Mouse (Mus musculus) midbrain, embryonic 11.5 days (tissue): ENCODE measurements around the gene Rsbn1l. TPM values are rescaled to one million over a fixed set of nuclear protein-coding genes. Genes with fewer than 3 reads are reported as not detected.

Source experiments
- ATAC-seq: fragments of 200-750 bp; cut with Nextera tagmentation; 2 replicates; pipeline ENCODE4 v1.8.0; 2017; ENCODE audit warnings: moderate TSS enrichment, moderate library complexity; ENCODE audit not compliant: low FRiP score
- DNase-seq: peaks from one replicate; pipeline ENCODE4 v3.0.0; 2015; ENCODE audit warnings: low spot score; ENCODE audit errors: missing footprints
- H3K27ac ChIP-seq: fragments of 300-500 bp; sonication (generic); 2 replicates; pipeline ENCODE4 v1.5.1; 2014; ENCODE audit warnings: low read depth, low read length
- H3K27me3 ChIP-seq: fragments of 300-500 bp; sonication (generic); 2 replicates; pipeline ENCODE4 v1.6.1; 2014; ENCODE audit warnings: mild to moderate bottlenecking, low read length, moderate library complexity, mixed read lengths; ENCODE audit not compliant: control insufficient read depth, insufficient read depth
- H3K36me3 ChIP-seq: fragments of 300-500 bp; sonication (generic); 2 replicates; pipeline ENCODE4 v1.6.1; 2014; ENCODE audit warnings: mild to moderate bottlenecking, low read length, moderate library complexity, mixed read lengths; ENCODE audit not compliant: control insufficient read depth, insufficient read depth
- H3K4me1 ChIP-seq: fragments of 300-500 bp; sonication (generic); 2 replicates; pipeline ENCODE4 v1.6.1; 2014; ENCODE audit warnings: low read length; ENCODE audit not compliant: control insufficient read depth, insufficient read depth
- H3K4me2 ChIP-seq: fragments of 300-500 bp; sonication (generic); 2 replicates; pipeline ENCODE4 v1.6.1; 2014; ENCODE audit warnings: mild to moderate bottlenecking, moderate library complexity
- H3K4me3 ChIP-seq: fragments of 300-500 bp; sonication (generic); 2 replicates; pipeline ENCODE4 v1.5.1; 2014; ENCODE audit warnings: low read depth, low read length
- H3K9ac ChIP-seq: fragments of 300-500 bp; sonication (generic); 2 replicates; pipeline ENCODE4 v1.6.1; 2014; ENCODE audit warnings: low read length
- H3K9me3 ChIP-seq: fragments of 300-500 bp; sonication (generic); 2 replicates; pipeline ENCODE4 v1.6.1; 2016; ENCODE audit warnings: low read length; ENCODE audit not compliant: control insufficient read depth
- WGBS: fragments of 180-500 bp; shearing (Covaris S2); extraction: QIAGEN DNeasy Blood & Tissue Kit; methylation state at CpG from one replicate; pipeline ENCODE4 v1.1.7; 2014; 5-methylcytosine and 5-hydroxymethylcytosine counted together
- polyA plus RNA-seq: library from polyadenylated mRNA; unstranded; fragments of >200 nt; fragmentation: Nextera tagmentation; extraction: Ambion mirVana; gene quantifications from 2 replicates; pipeline ENCODE4 v1.2.1, GENCODE M21; 2014

Gene Rsbn1l
- 6.3 and 7.1 TPM in 2 replicates for polyA plus RNA-seq

- H3K36me3 ChIP-seq: no peaks in the 10 kb centered on the region
- no peak for DNase-seq
- no peak within 1 kb of the TSS for H3K4me2 ChIP-seq
- WGBS: 88% methylated on average over 3 of the region's 3 CpGs
- H3K4me1 ChIP-seq: peaks cover 6% of the 10 kb centered on the region; the same call in 1 of the 2 replicates
- ATAC-seq: no peak
- peaks cover 4% of the 10 kb centered on the region; the same call in 1 of the 2 replicates for H3K9me3 ChIP-seq
- no peak within 1 kb of the TSS for H3K4me3 ChIP-seq
- H3K27ac ChIP-seq: no peak within 1 kb of the TSS
- H3K9ac ChIP-seq: no peak within 1 kb of the TSS
- no peaks in the 10 kb centered on the region for H3K27me3 ChIP-seq
Observed at GRCm38 (mm10) chr5:20956298-20956697, at the start of gene Rsbn1l. Gene Rsbn1l, minus strand, starts transcription at chr5:20956398.

DNA sequence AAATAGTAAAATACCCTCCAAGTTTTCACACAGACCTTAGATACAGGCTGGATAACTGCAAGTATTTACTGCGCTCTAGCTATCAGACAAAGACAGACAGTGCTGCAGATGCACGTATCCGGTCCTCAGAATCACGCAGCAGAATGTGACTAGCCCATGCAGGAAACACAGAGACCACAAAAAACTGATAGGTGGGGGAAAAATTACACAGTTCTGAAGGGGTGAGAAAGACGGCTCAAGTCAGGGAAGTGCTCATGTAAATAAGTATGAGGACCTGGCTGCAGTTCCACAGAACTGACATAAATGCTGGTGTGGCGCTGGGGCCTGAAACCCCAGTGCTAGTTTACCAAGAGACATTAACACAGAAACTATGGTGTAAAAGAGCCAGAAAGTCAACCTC is 46.5 kb upstream of the Rsbn1l start:
- peaks cover 20% of the 10 kb centered on the region for H3K36me3 ChIP-seq

DNA sequence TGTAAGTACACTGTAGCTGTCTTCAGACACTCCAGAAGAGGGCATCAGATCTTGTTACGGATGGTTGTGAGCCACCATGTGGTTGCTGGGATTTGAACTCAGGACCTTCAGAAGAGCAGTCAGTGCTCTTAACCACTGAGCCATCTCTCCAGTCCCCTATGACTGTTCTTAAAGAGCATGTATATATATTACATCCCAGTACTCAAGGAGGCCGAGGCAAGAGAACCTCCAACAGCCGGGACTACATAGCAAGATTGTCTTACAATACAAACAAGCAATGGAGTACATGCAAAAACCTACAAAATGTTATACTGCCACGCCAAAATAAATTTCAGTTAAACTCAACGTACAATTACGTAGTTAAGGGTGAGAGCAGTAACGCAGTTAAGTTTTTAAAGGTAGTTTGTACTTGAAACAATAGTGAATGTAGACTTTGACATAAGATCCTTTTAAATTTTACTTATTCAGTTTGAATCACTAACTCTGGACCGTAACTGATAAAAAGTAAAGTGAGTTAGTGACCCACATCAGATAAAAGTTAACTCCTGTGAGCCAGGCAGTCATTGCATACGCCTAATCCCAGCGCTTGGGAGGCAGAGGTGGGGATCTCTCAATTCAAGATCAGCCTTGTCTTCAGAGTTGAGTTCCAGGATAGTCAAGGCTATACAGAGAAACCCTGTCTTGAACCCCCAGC is 45.6 kb upstream of the Rsbn1l start:
- peaks cover 27% of the 10 kb centered on the region for H3K36me3 ChIP-seq
- 93% methylated on average over 10 of the region's 10 CpGs for WGBS

More for the DNA sequence above, 46.5 kb upstream of the Rsbn1l start:
- Histone ChIP-seq H3K9me3 (no peaks in the 10 kb centered on the region), H3K27ac (no peak overlapping the region), H3K4me3 (no peak overlapping the region), H3K4me1 (no peaks in the 10 kb centered on the region), H3K27me3 (no peaks in the 10 kb centered on the region), H3K9ac (no peak overlapping the region), H3K4me2 (no peak overlapping the region)
- no peak for DNase-seq
- ATAC-seq: no peak
- WGBS: 87% methylated on average over 6 of the region's 6 CpGs

DNA sequence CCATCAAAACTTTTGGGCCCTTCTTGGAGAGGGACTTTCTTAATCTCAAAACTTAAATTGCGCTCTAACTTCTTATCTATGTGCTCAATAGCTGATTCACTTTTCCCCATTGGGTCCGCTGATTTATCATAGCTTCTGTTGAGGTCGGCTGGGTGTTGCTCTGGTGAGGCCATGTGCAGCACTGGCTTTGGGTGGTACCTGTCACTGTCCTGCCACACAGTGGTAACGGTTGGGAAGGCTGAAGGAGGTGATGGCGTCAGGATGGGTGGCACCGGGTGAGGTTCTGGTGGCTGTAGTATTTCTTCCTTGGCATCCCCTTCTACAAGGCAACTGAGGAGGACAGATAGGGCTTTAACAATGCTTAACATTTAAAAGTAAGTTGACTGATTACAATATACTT is 42.2 kb upstream of the Rsbn1l start:
- Histone ChIP-seq H3K9ac (no peak overlapping the region), H3K36me3 (peaks cover 39% of the 10 kb centered on the region), H3K9me3 (no peaks in the 10 kb centered on the region), H3K4me1 (no peaks in the 10 kb centered on the region), H3K27me3 (no peaks in the 10 kb centered on the region), H3K27ac (no peak overlapping the region), H3K4me2 (no peak overlapping the region), H3K4me3 (no peak overlapping the region)
- ATAC-seq (no peak), DNase-seq (no peak)
- WGBS: 93% methylated on average over 6 of the region's 6 CpGs

More for the DNA sequence above, 45.6 kb upstream of the Rsbn1l start:
- no peak overlapping the region for H3K27ac ChIP-seq
- ATAC-seq (no peak), DNase-seq (no peak)
- no peaks in the 10 kb centered on the region for H3K4me1 ChIP-seq
- H3K27me3 ChIP-seq: no peaks in the 10 kb centered on the region
- no peaks in the 10 kb centered on the region for H3K9me3 ChIP-seq
- no peak overlapping the region for H3K4me2 ChIP-seq
- H3K4me3 ChIP-seq: no peak overlapping the region
- H3K9ac ChIP-seq: no peak overlapping the region

DNA sequence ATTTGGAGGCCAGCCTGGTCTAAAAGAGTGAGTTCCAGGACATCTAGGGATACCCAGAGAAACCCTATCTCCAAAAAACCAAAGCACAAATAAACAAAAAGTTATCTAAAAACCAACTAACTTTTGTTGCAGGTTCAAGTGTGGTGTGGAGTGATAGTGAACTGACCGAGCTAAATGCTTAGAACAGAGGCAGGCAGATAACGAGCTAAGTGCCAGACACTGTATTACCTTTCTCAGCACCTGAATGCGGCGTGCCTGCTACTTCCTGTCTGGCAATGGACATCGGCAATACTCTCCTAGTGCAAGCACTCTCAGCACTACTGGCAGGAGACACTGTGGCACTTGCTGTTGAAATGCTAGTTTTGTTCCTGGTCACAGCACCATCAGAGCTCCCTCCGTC is 41.4 kb upstream of the Rsbn1l start:
- peaks cover 39% of the 10 kb centered on the region for H3K36me3 ChIP-seq
- H3K27ac ChIP-seq: no peak overlapping the region
- H3K9ac ChIP-seq: no peak overlapping the region
- no peaks in the 10 kb centered on the region for H3K4me1 ChIP-seq
- no peak for DNase-seq
- ATAC-seq: no peak
- WGBS: 96% methylated on average over 6 of the region's 6 CpGs
- H3K9me3 ChIP-seq: no peaks in the 10 kb centered on the region
- H3K4me2 ChIP-seq: no peak overlapping the region
- no peaks in the 10 kb centered on the region for H3K27me3 ChIP-seq
- no peak overlapping the region for H3K4me3 ChIP-seq

- Histone ChIP-seq H3K4me2 (no peak overlapping the region), H3K9ac (no peak overlapping the region), H3K4me1 (no peaks in the 10 kb centered on the region), H3K36me3 (peaks cover 9% of the 10 kb centered on the region), H3K4me3 (no peak overlapping the region), H3K27me3 (no peaks in the 10 kb centered on the region), H3K27ac (no peak overlapping the region), H3K9me3 (no peaks in the 10 kb centered on the region)
- DNase-seq (no peak), ATAC-seq (no peak)
- WGBS: 96% methylated on average over 8 of the region's 8 CpGs
Observed at GRCm38 (mm10) chr5:20990062-20990809, 34.0 kb upstream of the Rsbn1l start.

GRCm38 (mm10) chr5:20986271-20986670 is 30.1 kb upstream of the Rsbn1l start:
- H3K27ac ChIP-seq: no peak overlapping the region
- H3K4me3 ChIP-seq: no peak overlapping the region
- H3K27me3 ChIP-seq: no peaks in the 10 kb centered on the region
- no peak for DNase-seq
- 95% methylated on average over 8 of the region's 8 CpGs for WGBS
- H3K9me3 ChIP-seq: no peaks in the 10 kb centered on the region
- H3K9ac ChIP-seq: no peak overlapping the region
- no peaks in the 10 kb centered on the region for H3K4me1 ChIP-seq
- no peak overlapping the region for H3K4me2 ChIP-seq
- peaks cover 10% of the 10 kb centered on the region; the same call in 1 of the 2 replicates for H3K36me3 ChIP-seq
- ATAC-seq: no peak

GRCm38 (mm10) chr5:20983505-20983904 is 27.3 kb upstream of the Rsbn1l start:
- Histone ChIP-seq H3K9me3 (no peaks in the 10 kb centered on the region), H3K4me2 (no peak overlapping the region), H3K27me3 (no peaks in the 10 kb centered on the region), H3K27ac (no peak overlapping the region), H3K9ac (no peak overlapping the region), H3K36me3 (peaks cover 8% of the 10 kb centered on the region; the same call in 1 of the 2 replicates), H3K4me3 (no peak overlapping the region), H3K4me1 (no peaks in the 10 kb centered on the region)
- ATAC-seq: no peak
- DNase-seq: no peak

DNA sequence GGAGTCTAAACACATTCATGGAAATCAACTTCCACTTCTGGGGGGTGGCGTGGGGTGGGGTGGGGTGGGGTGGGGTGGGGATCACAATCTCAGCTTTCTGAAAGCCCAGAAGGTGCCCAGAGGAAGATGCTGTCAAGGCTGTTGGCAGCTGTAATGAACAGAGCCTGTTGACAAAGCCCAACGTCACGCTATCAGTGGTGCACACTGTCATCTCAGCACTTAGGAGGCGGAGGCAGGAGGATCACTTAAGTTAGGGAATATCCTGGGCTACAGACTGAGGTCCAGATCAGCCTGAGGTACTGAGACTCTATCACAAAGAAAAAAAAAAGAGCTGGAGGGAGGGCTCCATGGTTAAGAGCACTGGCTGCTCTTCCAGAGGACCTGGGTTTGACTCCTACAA is 18.5 kb upstream of the Rsbn1l start:
- no peaks in the 10 kb centered on the region for H3K36me3 ChIP-seq
- no peaks in the 10 kb centered on the region for H3K4me1 ChIP-seq
- no peak overlapping the region for H3K9ac ChIP-seq
- DNase-seq (no peak), ATAC-seq (no peak)
- H3K4me3 ChIP-seq: no peak overlapping the region
- WGBS: 76% methylated on average over 4 of the region's 4 CpGs
- H3K9me3 ChIP-seq: no peaks in the 10 kb centered on the region
- no peak overlapping the region for H3K27ac ChIP-seq
- no peaks in the 10 kb centered on the region for H3K27me3 ChIP-seq
- no peak overlapping the region for H3K4me2 ChIP-seq
